Comparison of ENCODE assay signal across 13 mouse cellular contexts in genomic region chr4:35121060-35121459, GRCm38 (mm10). TPM values are rescaled to one million over a fixed set of nuclear protein-coding genes. Genes with fewer than 3 reads are reported as not detected.
A peak's percentile ranks its signal among the peaks of the same experiment; 100 is the strongest.
DNase-seq lines count a peak whose midpoint lies in the region; ATAC-seq and TF ChIP-seq lines count a peak whose summit lies in the region.
"Had no signal": no experiment of that assay in that cellular context is flagged by ENCODE, and none has a peak within 500 bp of the region (broad histone marks: within the 10 kb centered on the region; RNA-seq: fewer than 3 reads in every experiment).

No protein-coding gene starts in this region.

- H3K9me3 ChIP-seq in forebrain, embryonic 14.5 days (replicated peaks; ENCODE audit: control insufficient read depth, low read length): no peaks in the 10 kb centered on the region
- H3K9me3 ChIP-seq in kidney, embryonic 15.5 days (replicated peaks): no peaks in the 10 kb centered on the region
- no peaks in the 10 kb centered on the region for H3K9me3 ChIP-seq in intestine, embryonic 15.5 days
- H3K9me3 ChIP-seq: lung, embryonic 15.5 days; neural tube, embryonic 12.5 days had no signal

- TF ChIP-seq CTCF in olfactory bulb, adult 2 months (IDR thresholded peaks at IDR 0.05; ENCODE audit: insufficient read depth, low read depth, low read length): no peak

- no peak overlapping the region for H3K27ac ChIP-seq in forebrain, embryonic 14.5 days (ENCODE audit: low read depth, low read length)
- no peak overlapping the region for H3K27ac ChIP-seq in kidney, embryonic 15.5 days
- H3K27ac ChIP-seq in olfactory bulb, adult 2 months (ENCODE audit: insufficient read depth, low read depth, low read length): peak overlapping the region; percentile 67; the same call in 1 of the 2 replicates
- H3K27ac ChIP-seq in intestine, embryonic 15.5 days: no peak overlapping the region
- H3K27ac ChIP-seq: lung, embryonic 15.5 days; neural tube, embryonic 12.5 days had no signal

- 17% methylated on average over 12 of the region's 12 CpGs for WGBS in forebrain, embryonic 14.5 days
- WGBS in kidney, embryonic 15.5 days: 48% methylated on average over 12 of the region's 12 CpGs
- 15% methylated on average over 12 of the region's 12 CpGs for WGBS in olfactory bulb, adult 2 months
- 70% methylated on average over 12 of the region's 12 CpGs for WGBS in intestine, embryonic 15.5 days

- peak overlapping the region; percentile 34 for H3K4me2 ChIP-seq in forebrain, embryonic 14.5 days (ENCODE audit: low read length)
- H3K4me2 ChIP-seq in kidney, embryonic 15.5 days: 0 out of 2 replicates have a peak overlapping the region, but pooled peaks have one; percentile 1
- H3K4me2 ChIP-seq in intestine, embryonic 15.5 days (replicated peaks): no peak overlapping the region
- H3K4me2 ChIP-seq: heart, embryonic 11.5 days; lung, embryonic 15.5 days; neural tube, embryonic 12.5 days had no signal

- H3K9ac ChIP-seq in forebrain, embryonic 14.5 days (ENCODE audit: low read length): peak overlapping the region; percentile 1; the same call in 1 of the 2 replicates
- peak overlapping the region; percentile 17; the same call in 1 of the 2 replicates for H3K9ac ChIP-seq in kidney, embryonic 15.5 days
- H3K9ac ChIP-seq in intestine, embryonic 15.5 days: no peak overlapping the region
- H3K9ac ChIP-seq: lung, embryonic 15.5 days; neural tube, embryonic 12.5 days had no signal

- peak; percentile 50 for DNase-seq in retina, postnatal 1 day
- no peak for DNase-seq in retina, embryonic 14.5 days (ENCODE audit: low spot score)
- peak; percentile 71 for DNase-seq in forebrain, embryonic 14.5 days (ENCODE audit: low spot score)
- no peak for DNase-seq in gastrocnemius, postnatal 10 days
- DNase-seq in urinary bladder, postnatal 36 days (ENCODE audit: low spot score in 2 of 2): no peak

- no peaks in the 10 kb centered on the region for H3K27me3 ChIP-seq in forebrain, embryonic 14.5 days (replicated peaks; ENCODE audit: control insufficient read depth, insufficient read depth, low read length)
- peaks cover 4% of the 10 kb centered on the region; the same call in 1 of the 2 replicates for H3K27me3 ChIP-seq in kidney, embryonic 15.5 days
- no peaks in the 10 kb centered on the region for H3K27me3 ChIP-seq in intestine, embryonic 15.5 days (replicated peaks)
- H3K27me3 ChIP-seq: lung, embryonic 15.5 days; neural tube, embryonic 12.5 days had no signal

- H3K4me3 ChIP-seq in forebrain, embryonic 14.5 days (ENCODE audit: low read depth, low read length): no peak overlapping the region
- no peak overlapping the region for H3K4me3 ChIP-seq in kidney, embryonic 15.5 days (replicated peaks)
- peak overlapping the region; percentile 9; the same call in 1 of the 2 replicates for H3K4me3 ChIP-seq in olfactory bulb, adult 2 months (ENCODE audit: insufficient read depth, low read depth, low read length)
- H3K4me3 ChIP-seq in intestine, embryonic 15.5 days (replicated peaks): no peak overlapping the region
- H3K4me3 ChIP-seq: lung, embryonic 15.5 days; neural tube, embryonic 12.5 days had no signal

- H3K36me3 ChIP-seq in forebrain, embryonic 14.5 days (ENCODE audit: control insufficient read depth, insufficient read depth, low read length): no peaks in the 10 kb centered on the region
- H3K36me3 ChIP-seq in kidney, embryonic 15.5 days: no peaks in the 10 kb centered on the region
- no peaks in the 10 kb centered on the region for H3K36me3 ChIP-seq in intestine, embryonic 15.5 days
- H3K36me3 ChIP-seq: lung, embryonic 15.5 days; neural tube, embryonic 12.5 days had no signal

- 0 out of 2 replicates have a peak, but pooled peaks have one; percentile 5 for ATAC-seq in forebrain, embryonic 14.5 days
- ATAC-seq in kidney, embryonic 15.5 days (replicated peaks; ENCODE audit: low FRiP score): no peak
- no peak for ATAC-seq in intestine, embryonic 15.5 days
- ATAC-seq: intestine, embryonic 16.5 days had no signal

- TF ChIP-seq POLR2A in olfactory bulb, adult 2 months (IDR thresholded peaks at IDR 0.05; ENCODE audit: insufficient read depth, low read depth, low read length): no peak

- peaks cover 18% of the 10 kb centered on the region for H3K4me1 ChIP-seq in forebrain, embryonic 14.5 days (ENCODE audit: control insufficient read depth, insufficient read depth, low read length)
- peaks cover 50% of the 10 kb centered on the region for H3K4me1 ChIP-seq in kidney, embryonic 15.5 days
- peaks cover 17% of the 10 kb centered on the region for H3K4me1 ChIP-seq in olfactory bulb, adult 2 months (ENCODE audit: control insufficient read depth, insufficient read depth, low read length)
- peaks cover 26% of the 10 kb centered on the region for H3K4me1 ChIP-seq in intestine, embryonic 15.5 days (replicated peaks)

RNA-seq across cellular contexts. Expression of gene Ifnk, which starts 30.8 kb away (rescaled TPM):
- 0.38 TPM in 1 of 2 replicates, not detected in the other for polyA plus RNA-seq in forebrain, embryonic 14.5 days (2014; fragmentation: Nextera tagmentation; extraction: Ambion mirVana)
- polyA plus RNA-seq in kidney, embryonic 15.5 days (2015; fragmentation: Nextera tagmentation; extraction: Ambion mirVana): 0.28 TPM in 1 of 2 replicates, not detected in the other
- polyA plus RNA-seq in olfactory bulb, adult 2 months (2012; ENCODE audit: insufficient read depth, insufficient read length, low replicate concordance, missing spikeins): not detected in 2 replicates
- total RNA-seq in gastrocnemius, postnatal 10 days (2021): not detected
- 0.49 and 0.64 TPM in 2 replicates for polyA plus RNA-seq in intestine, embryonic 15.5 days (2015; fragmentation: Nextera tagmentation; extraction: Ambion mirVana)
- total RNA-seq: left cerebral cortex, postnatal 25 days had no signal
- polyA plus RNA-seq: heart, embryonic 11.5 days; neural tube, embryonic 12.5 days had no signal

RNA-seq across cellular contexts. Expression of gene Mob3b, which starts 36.2 kb away (rescaled TPM):
- polyA plus RNA-seq in forebrain, embryonic 14.5 days (2014; fragmentation: Nextera tagmentation; extraction: Ambion mirVana): 4.6 and 6.3 TPM in 2 replicates
- polyA plus RNA-seq in kidney, embryonic 15.5 days (2015; fragmentation: Nextera tagmentation; extraction: Ambion mirVana): 14.7 and 15.4 TPM in 2 replicates
- not detected in 2 replicates for polyA plus RNA-seq in olfactory bulb, adult 2 months (2012; ENCODE audit: insufficient read depth, insufficient read length, low replicate concordance, missing spikeins)
- 1 to 10 TPM; 2.8 to 3.9 TPM for total RNA-seq in gastrocnemius, postnatal 10 days (2021)
- 30.2 and 32.1 TPM in 2 replicates for polyA plus RNA-seq in intestine, embryonic 15.5 days (2015; fragmentation: Nextera tagmentation; extraction: Ambion mirVana)

Comparison
In these comparisons a context has a peak if more than half of its experiments do, and no peak if none do; other contexts are left out.
1. DNase-seq: peak in retina, postnatal 1 day (single experiment) and forebrain, embryonic 14.5 days (single experiment); none in retina, embryonic 14.5 days (single experiment), gastrocnemius, postnatal 10 days (single experiment) and urinary bladder, postnatal 36 days (0 of 2).